Mouse (Mus musculus) forebrain, embryonic 11.5 days (tissue): Measurements from ENCODE around the gene Exoc4. TPM values are rescaled to one million over a fixed set of nuclear protein-coding genes. Genes with fewer than 3 reads are reported as not detected.

ENCODE experiments used
- ATAC-seq: fragments of 200-750 bp; cut with Nextera tagmentation; replicated peaks from 2 replicates; pipeline ENCODE4 v1.8.0; 2017; ENCODE audit warnings: moderate TSS enrichment; ENCODE audit not compliant: low FRiP score
- DNase-seq: peaks from one replicate; pipeline ENCODE4 v3.0.0-alpha.2; 2017; ENCODE audit warnings: low spot score
- H3K27ac ChIP-seq: fragments of 300-500 bp; sonication (generic); 2 replicates; pipeline ENCODE4 v1.5.1; 2014; ENCODE audit warnings: low read depth, low read length
- H3K27me3 ChIP-seq: fragments of 300-500 bp; sonication (generic); 2 replicates; pipeline ENCODE4 v1.6.1; 2014; ENCODE audit warnings: mild to moderate bottlenecking, low read length, mixed read lengths; ENCODE audit not compliant: control insufficient read depth, insufficient read depth
- H3K36me3 ChIP-seq: fragments of 300-500 bp; sonication (generic); 2 replicates; pipeline ENCODE4 v1.6.1; 2014; ENCODE audit warnings: mild to moderate bottlenecking, low read length, moderate library complexity, mixed read lengths; ENCODE audit not compliant: control insufficient read depth, insufficient read depth
- H3K4me1 ChIP-seq: fragments of 300-500 bp; sonication (generic); replicated peaks from 2 replicates; pipeline ENCODE4 v1.6.1; 2014; ENCODE audit warnings: low read length, mixed read lengths; ENCODE audit not compliant: control insufficient read depth, insufficient read depth
- H3K4me2 ChIP-seq: fragments of 300-500 bp; sonication (generic); 2 replicates; pipeline ENCODE4 v1.6.1; 2014; ENCODE audit warnings: low read depth, mild to moderate bottlenecking, low read length, moderate library complexity, mixed read lengths; ENCODE audit not compliant: severe bottlenecking
- H3K4me3 ChIP-seq: fragments of 300-500 bp; sonication (generic); 2 replicates; pipeline ENCODE4 v1.5.1; 2014; ENCODE audit warnings: low read depth, low read length
- H3K9ac ChIP-seq: fragments of 300-500 bp; sonication (generic); 2 replicates; pipeline ENCODE4 v1.6.1; 2014; ENCODE audit warnings: low read length
- H3K9me3 ChIP-seq: fragments of 300-500 bp; sonication (generic); 2 replicates; pipeline ENCODE4 v1.6.1; 2016; ENCODE audit warnings: low read length, mixed read lengths; ENCODE audit not compliant: control insufficient read depth
- WGBS: fragments of 180-500 bp; shearing (Covaris S2); extraction: QIAGEN DNeasy Blood & Tissue Kit; methylation state at CpG from one replicate; pipeline ENCODE4 v1.1.7; 2014; 5-methylcytosine and 5-hydroxymethylcytosine counted together
- polyA plus RNA-seq: library from polyadenylated mRNA; unstranded; fragments of >200 nt; fragmentation: Nextera tagmentation; extraction: Ambion mirVana; gene quantifications from 2 replicates; pipeline ENCODE4 v1.2.1, GENCODE M21; 2014

Gene Exoc4
- polyA plus RNA-seq, 1 experiment from 2014 or later, result 41.2 TPM

- ATAC-seq (0 out of 2 replicates have a peak, but pooled peaks have one; percentile 71), DNase-seq (peak; percentile 66)
- Histone ChIP-seq H3K4me2 (no peak overlapping the region), H3K4me1 (peaks cover 3% of the 10 kb centered on the region; the same call in 1 of the 2 replicates), H3K9ac (no peak overlapping the region), H3K36me3 (no peaks in the 10 kb centered on the region), H3K9me3 (no peaks in the 10 kb centered on the region), H3K4me3 (no peak overlapping the region), H3K27ac (peak overlapping the region; percentile 38; the same call in 1 of the 2 replicates), H3K27me3 (no peaks in the 10 kb centered on the region)
- whole genome bisulfite sequencing, result 43% methylated on average over 10 of the region's 10 CpGs
These were observed 433.1 kb downstream of the Exoc4 start for GRCm38 (mm10) chr6:33681778-33682640.

DNA sequence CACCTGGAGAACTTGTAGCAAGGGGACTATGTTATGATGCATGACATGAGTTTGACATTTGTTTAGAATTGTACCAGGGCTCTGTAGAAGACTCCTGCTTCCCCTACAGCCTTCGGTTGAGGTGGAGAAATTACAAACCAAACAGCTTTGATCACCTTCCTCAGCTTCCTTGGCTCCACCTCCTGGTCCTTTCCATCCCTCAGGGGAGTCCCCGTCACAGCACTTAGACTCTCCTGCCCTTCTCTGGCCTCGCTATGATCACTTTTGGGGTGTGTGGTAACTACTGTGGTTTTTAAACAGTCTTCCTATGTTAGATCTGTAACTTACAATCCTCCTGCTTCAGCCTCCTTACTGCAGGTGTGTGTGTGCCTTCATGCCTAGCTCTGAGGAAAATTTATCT lies 434.6 kb downstream of the Exoc4 start:
- no peak for ATAC-seq
- H3K9me3 ChIP-seq, result no peaks in the 10 kb centered on the region
- no peaks in the 10 kb centered on the region for H3K36me3 ChIP-seq
- no peak overlapping the region for H3K4me3 ChIP-seq
- 73% methylated on average over 3 of the region's 3 CpGs for WGBS
- H3K4me2 ChIP-seq, result no peak overlapping the region
- H3K27ac ChIP-seq, result no peak overlapping the region
- H3K27me3 ChIP-seq, result no peaks in the 10 kb centered on the region
- H3K9ac ChIP-seq, result no peak overlapping the region
- no peak for DNase-seq
- peaks cover 3% of the 10 kb centered on the region; the same call in 1 of the 2 replicates for H3K4me1 ChIP-seq

DNA sequence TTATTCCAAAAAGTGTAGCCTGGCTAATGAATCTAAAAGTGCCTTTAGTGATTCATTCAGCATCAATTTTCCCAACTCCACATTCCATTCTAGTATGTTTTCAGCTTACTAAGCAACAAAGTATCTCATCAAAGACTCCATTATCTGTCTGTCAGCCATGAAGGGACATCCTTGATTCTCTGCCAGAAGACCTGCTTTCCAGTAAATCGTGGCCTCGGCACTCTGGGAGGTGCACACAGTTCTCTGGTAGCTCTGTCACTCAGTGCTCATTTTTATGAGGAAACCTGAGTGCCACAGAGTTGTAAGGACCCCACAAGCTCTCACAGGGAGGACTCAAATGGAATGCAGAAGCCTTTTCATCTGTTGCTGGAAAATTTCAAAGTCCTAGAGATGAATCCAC lies 436.4 kb downstream of the Exoc4 start:
- DNase-seq (no peak), ATAC-seq (no peak)
- H3K27me3 ChIP-seq, result no peaks in the 10 kb centered on the region
- no peaks in the 10 kb centered on the region for H3K9me3 ChIP-seq
- H3K4me3 ChIP-seq, result no peak overlapping the region
- H3K9ac ChIP-seq, result no peak overlapping the region
- WGBS, result 78% methylated on average over 2 of the region's 2 CpGs
- no peaks in the 10 kb centered on the region for H3K36me3 ChIP-seq
- no peak overlapping the region for H3K4me2 ChIP-seq
- no peak overlapping the region for H3K27ac ChIP-seq
- H3K4me1 ChIP-seq, result peaks cover 3% of the 10 kb centered on the region; the same call in 1 of the 2 replicates

GRCm38 (mm10) chr6:33690601-33691000 lies 441.7 kb downstream of the Exoc4 start:
- H3K4me1 ChIP-seq, result no peaks in the 10 kb centered on the region
- no peak overlapping the region for H3K9ac ChIP-seq
- no peak overlapping the region for H3K4me2 ChIP-seq
- H3K27me3 ChIP-seq, result no peaks in the 10 kb centered on the region
- no peak overlapping the region for H3K4me3 ChIP-seq
- DNase-seq, result no peak
- H3K27ac ChIP-seq, result no peak overlapping the region
- H3K36me3 ChIP-seq, result no peaks in the 10 kb centered on the region
- ATAC-seq, result no peak
- WGBS, result 94% methylated on average over 5 of the region's 5 CpGs
- H3K9me3 ChIP-seq, result no peaks in the 10 kb centered on the region

DNA sequence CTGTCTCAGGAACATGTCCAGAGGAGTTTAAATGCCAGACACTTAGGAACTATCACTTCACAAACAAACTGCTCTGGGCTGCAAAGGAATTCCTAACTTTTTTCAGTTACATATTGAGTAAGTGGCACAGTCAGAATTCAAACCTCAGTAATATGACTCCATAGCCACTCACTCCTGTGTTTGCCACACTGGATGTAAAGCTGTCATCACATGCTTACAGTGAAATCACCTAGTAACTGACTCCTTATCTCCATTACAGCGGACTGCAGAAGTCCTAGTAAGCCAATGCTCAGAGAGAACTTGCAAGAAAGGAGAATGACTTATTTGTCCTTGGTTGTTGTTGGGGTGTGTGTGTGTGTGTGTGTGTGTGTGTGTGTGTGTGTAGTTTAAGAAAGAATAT lies 448.1 kb downstream of the Exoc4 start:
- Histone ChIP-seq H3K27ac (no peak overlapping the region), H3K9me3 (no peaks in the 10 kb centered on the region), H3K4me2 (no peak overlapping the region), H3K27me3 (no peaks in the 10 kb centered on the region), H3K9ac (no peak overlapping the region), H3K36me3 (no peaks in the 10 kb centered on the region), H3K4me3 (no peak overlapping the region), H3K4me1 (no peaks in the 10 kb centered on the region)
- 100% methylated on average over 1 of the region's 1 CpGs for WGBS
- DNase-seq (no peak), ATAC-seq (no peak)

DNA sequence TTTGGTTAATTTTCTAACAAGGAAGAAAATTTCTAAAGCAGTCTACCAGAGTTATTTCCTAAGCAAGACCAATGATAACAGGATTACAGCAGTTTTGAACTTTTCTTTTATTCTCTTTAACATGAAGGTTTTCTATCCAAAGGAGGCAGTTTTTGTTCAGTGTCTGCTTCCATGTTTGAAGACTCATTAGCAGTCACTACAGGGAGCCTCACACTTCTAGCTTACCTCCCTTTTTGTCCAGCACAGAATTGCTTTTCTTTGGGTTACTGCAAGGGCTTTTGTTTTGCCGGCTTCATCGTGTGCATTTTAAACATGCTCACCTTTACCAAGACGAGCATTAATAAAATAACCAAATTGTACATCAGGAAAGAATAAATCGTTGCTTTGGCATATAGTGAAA lies 460.0 kb downstream of the Exoc4 start:
- no peaks in the 10 kb centered on the region for H3K9me3 ChIP-seq
- H3K4me3 ChIP-seq, result no peak overlapping the region
- DNase-seq, result no peak
- H3K4me2 ChIP-seq, result no peak overlapping the region
- H3K9ac ChIP-seq, result no peak overlapping the region
- H3K4me1 ChIP-seq, result peaks cover 5% of the 10 kb centered on the region; the same call in 1 of the 2 replicates
- no peak overlapping the region for H3K27ac ChIP-seq
- H3K36me3 ChIP-seq, result no peaks in the 10 kb centered on the region
- ATAC-seq, result no peak
- no peaks in the 10 kb centered on the region for H3K27me3 ChIP-seq
- 24% methylated on average over 4 of the region's 4 CpGs for WGBS

- Histone ChIP-seq H3K36me3 (no peaks in the 10 kb centered on the region), H3K27ac (no peak overlapping the region), H3K4me3 (no peak overlapping the region), H3K27me3 (no peaks in the 10 kb centered on the region), H3K9ac (no peak overlapping the region), H3K9me3 (no peaks in the 10 kb centered on the region), H3K4me2 (no peak overlapping the region), H3K4me1 (peaks cover 5% of the 10 kb centered on the region; the same call in 1 of the 2 replicates)
- 70% methylated on average over 5 of the region's 5 CpGs for WGBS
- ATAC-seq (no peak), DNase-seq (no peak)
These were observed 460.5 kb downstream of the Exoc4 start for GRCm38 (mm10) chr6:33709340-33709739.

GRCm38 (mm10) chr6:33711742-33712141 lies 462.9 kb downstream of the Exoc4 start:
- H3K9ac ChIP-seq, result no peak overlapping the region
- no peaks in the 10 kb centered on the region for H3K27me3 ChIP-seq
- WGBS, result 62% methylated on average over 3 of the region's 3 CpGs
- no peaks in the 10 kb centered on the region for H3K9me3 ChIP-seq
- no peak overlapping the region for H3K27ac ChIP-seq
- H3K36me3 ChIP-seq, result no peaks in the 10 kb centered on the region
- no peak overlapping the region for H3K4me2 ChIP-seq
- DNase-seq (no peak), ATAC-seq (no peak)
- H3K4me1 ChIP-seq, result peaks cover 5% of the 10 kb centered on the region; the same call in 1 of the 2 replicates
- H3K4me3 ChIP-seq, result no peak overlapping the region
